Mouse (Mus musculus): ENCODE measurements around the gene Il18r1. TPM values are rescaled to one million over a fixed set of nuclear protein-coding genes. Genes with fewer than 3 reads are reported as not detected.

Il18r1 gene
- 2.8 TPM in 1 of 2 replicates, not detected in the other for total RNA-seq (2014; fragmentation: Nextera tagmentation)
- total RNA-seq (2017) = 0.82 and 1.6 TPM in 2 replicates

DNA sequence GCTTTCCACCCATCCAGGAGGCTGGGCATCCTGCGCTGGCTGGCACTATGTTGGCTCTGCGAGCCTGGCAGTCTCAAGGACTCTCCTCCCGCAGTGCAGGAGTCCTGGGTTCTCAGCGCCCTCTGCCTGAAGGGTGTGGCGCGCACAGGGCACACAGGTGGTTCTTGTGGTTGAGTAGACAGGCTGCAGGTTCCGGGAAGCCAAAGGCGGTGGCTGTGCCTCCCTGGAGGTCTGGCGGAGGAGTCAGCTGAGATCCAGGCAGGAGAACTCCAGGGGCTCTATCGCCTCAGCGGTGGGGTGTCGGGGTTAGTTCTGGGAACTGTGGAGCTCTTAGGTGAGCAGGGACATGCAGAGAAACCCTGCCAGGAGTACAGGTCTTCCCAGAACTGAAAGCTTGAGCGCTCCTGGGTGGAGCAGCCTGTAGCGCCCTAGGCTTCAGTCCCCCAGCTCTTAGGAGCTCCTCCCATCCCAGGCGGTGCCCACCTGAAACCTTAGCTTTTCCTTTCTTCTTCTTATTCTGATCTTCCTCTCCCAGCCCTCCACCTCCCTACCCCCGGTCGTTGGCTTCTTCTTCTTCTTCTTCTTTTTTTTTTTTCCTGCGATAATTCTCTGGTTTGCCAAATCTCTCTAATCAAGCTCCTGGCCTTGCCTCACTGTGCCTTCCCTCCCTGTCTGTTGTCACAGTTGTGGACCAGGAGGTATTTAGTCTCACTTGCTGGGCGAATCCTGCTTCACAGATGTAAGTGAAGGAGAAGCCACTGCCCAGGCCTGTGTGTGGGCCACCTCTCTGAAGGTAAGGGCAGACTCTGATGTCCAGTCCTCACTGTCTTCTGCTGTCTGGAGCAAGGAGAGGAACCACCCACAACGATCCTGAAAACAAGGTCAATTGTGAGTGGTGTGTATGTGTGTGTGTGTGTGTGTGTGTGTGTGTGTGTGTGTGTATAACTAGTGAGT, at the start of gene Il18r1:
Gene Il18r1, plus strand, starts transcription at position 76 of the 954 bp plus-strand sequence.
- ATAC-seq (replicated peaks; ENCODE audit: poor library complexity, severe bottlenecking) = peak; percentile 53; the same call in 1 of the 2 replicates

DNA sequence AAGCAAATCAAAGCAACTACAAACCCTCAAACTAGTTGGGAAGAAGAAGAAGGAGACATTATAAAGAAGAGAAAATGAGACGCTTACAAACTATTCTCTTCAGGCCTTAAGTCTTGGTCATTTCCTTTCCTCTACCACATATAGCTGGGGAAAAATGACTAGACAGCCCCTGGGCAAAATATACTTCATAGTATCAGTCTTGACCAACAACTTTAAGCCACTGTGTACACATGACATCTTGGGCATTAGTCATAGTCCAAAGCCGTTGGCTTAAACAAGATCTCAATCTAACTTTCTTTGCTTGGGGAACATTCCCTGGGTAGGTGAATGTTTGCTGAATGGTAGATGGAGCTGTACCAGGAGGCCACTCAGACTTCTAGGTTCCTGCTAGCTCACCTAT, 48.3 kb upstream of the Il18r1 start:
- ATAC-seq (replicated peaks; ENCODE audit: poor library complexity, severe bottlenecking) = no peak

DNA sequence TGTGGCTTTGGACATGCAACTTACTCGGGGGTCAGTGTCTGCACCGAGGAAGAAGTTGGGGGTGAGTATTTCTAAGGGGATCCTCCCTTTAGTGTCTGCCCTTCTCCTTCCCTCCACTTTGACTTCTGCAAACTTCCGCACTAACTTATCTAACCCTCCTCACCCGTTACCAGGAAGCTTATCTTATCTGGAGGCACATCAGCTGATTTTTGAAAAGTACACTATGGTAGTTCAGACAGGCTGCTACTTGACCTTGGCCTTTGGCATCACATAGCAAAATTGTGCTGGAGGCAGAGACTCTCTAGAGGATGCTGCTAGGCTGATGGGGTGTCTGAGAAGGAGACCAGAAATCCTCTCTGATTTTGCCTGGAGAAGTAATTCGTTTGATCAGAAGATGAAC, 46.8 kb upstream of the Il18r1 start:
- ATAC-seq (replicated peaks; ENCODE audit: poor library complexity, severe bottlenecking) = peak; percentile 25; the same call in 1 of the 2 replicates

DNA sequence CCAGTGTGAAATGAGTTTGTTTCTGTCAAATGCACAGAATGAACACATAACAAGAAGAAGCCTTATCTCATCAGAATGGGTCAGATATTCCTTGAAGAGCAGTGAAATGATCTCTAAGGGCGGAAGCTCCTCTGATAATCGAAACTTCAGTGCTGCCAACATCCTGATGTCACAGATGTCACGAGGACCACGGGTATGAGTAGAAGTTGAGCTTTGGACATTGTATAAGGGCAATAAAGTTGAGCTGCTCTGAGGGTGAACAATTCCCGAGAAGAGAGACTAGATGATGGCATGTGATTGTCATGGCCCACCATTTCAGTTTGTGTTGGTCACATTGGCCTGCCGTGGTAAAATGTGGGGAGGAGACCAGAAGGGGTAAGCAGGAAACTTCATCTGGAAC, 41.5 kb upstream of the Il18r1 start:
- ATAC-seq (replicated peaks; ENCODE audit: poor library complexity, severe bottlenecking) = no peak

DNA sequence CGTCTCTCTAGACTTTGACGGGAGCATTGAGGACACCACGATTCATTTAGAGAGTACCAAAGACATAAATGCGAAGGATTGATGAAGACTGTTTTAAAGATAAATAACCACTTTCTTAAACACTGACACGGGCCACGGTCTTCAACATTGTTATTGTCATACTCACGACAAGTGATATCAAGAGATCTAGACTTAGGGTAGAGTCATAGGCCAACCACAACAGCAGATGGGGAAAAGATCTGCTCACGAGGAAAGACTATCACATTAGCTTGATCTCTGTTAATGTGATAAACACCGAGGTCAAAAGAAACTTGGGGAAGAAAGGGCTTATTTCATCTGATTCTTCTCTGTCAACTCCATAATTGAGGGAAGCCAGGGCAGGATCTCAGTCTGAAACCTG, 38.1 kb upstream of the Il18r1 start:
- no peak for ATAC-seq (replicated peaks; ENCODE audit: poor library complexity, severe bottlenecking)

DNA sequence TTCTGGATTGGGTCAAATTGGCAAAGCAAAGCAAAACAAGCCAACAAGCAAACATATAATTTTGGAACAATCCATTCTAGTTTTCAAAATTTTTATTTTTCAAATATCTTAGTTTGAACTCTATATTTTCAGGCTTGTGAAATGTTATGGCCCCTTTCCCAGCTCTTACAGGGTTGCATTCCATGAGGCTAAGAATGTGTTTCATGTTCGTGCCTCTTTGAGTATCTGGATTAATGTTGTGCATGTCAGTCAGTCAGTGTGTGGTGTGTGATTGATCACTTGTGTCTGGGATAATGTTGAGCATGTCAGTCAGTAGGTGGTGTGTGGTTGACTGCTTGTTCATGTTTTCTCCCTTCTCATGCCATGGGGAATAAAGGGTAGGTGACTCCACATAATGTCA, 37.5 kb upstream of the Il18r1 start:
- no peak for ATAC-seq (replicated peaks; ENCODE audit: poor library complexity, severe bottlenecking)

DNA sequence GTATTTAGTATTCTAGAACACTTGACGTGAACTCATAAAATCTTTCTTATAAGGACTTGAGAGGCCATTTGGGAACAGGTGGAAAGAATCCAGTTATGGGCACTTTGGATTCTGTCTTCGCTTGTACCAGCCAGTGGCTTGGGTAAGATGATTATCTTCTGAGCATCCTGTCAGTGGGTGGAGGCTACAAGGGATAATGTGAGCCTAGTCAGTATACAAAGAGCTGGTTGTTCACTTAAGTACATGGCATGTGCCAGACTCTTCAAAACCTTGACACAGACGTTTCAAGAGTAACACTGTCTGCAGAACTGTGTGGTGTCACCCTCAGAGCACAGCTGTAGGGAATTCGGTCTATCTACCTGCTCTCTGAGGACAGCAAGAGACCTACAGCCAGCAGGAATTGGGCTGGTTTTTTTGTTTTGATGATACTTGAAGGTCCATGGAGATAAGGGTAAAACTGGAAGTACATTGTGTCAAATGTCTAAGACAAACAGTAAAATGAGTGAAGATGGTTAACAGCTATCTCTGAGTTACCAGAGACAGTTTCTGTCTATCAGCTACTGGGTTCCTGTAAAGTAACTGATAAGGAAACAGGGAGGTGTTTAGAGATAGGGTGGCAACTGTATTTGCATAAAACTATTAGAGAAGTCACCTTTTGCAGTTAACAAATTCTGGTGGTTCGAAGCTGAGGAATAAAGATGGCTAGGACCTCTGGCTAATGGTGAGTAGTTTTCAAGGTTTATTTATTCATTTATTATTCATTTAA, 36.3 kb upstream of the Il18r1 start, which contains the start of gene Il1rl1:
Gene Il1rl1, plus strand, starts transcription at position 661 of the 766 bp plus-strand sequence.
- no peak for ATAC-seq (replicated peaks; ENCODE audit: poor library complexity, severe bottlenecking)

DNA sequence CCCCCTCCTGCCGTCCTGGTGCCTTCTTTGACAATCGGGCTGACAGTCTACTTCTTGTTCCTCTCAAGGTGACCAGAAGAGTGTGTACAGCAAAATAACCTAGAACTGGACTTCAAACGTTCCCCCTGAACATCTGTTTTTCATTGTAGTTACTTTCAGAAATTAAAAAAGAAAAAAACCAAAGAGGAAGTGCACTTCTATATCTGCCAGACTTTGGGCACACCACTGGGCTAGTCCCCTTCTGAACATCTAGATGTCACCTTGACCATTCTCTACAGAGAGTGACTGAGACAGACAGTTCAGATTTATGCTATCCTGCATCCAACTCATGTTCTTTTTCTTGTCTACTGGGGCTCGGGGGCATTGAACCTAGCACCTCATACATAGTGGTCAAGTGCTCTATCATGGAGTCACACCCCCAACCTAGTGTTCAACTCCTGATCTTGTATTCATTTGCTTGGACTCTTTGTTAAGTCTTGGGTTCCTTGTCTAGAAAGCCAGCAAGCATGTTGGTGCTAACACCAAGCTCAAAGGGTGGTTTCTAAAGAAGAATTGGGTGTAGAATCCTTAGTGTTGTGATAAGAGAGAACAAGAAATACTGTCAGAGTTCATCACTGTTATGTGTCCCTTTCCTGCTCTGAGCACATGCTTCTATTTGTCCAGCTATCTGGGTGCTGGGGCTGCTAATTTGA, 35.1 kb upstream of the Il18r1 start:
- no peak; the same call in 1 of the 2 replicates for ATAC-seq (replicated peaks; ENCODE audit: poor library complexity, severe bottlenecking)

DNA sequence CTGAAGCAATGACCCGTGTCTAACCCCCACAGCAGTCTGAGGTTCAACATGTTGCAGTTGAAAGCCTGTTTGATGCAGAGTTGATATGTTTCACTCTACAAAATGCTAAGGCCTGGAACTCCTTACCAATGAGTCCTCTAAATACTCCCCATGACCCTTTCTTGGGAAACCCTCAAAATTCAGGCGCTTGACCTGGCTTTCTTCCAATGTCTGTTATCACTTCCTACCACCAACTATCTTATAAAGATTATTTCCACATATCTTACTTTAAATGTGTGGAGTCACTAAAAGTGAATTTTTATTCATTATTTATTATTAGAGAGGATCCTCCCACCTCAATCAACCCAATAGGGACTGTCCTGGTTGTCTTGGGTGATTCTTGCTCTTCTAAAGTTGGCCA, 33.2 kb upstream of the Il18r1 start:
- no peak for ATAC-seq (replicated peaks; ENCODE audit: poor library complexity, severe bottlenecking)

DNA sequence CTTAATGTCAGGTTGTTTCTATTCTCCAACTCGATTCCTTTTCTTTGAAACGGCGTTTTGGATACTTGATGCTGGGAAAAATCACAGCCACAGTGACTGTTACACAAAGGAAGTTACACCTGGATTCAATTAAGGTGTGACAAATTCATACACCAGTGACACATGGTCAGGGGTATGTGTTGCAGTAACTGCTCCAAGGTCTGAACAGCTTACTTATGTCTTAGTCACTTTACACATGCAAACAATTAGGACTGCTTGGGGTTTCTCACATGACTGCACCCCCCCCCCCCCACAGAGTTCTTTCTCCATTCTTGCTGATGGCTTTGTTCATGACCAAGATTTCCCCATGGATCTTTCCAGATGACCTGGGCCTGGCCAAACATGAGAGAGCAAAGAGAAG, 29.4 kb upstream of the Il18r1 start:
- no peak for ATAC-seq (replicated peaks; ENCODE audit: poor library complexity, severe bottlenecking)

DNA sequence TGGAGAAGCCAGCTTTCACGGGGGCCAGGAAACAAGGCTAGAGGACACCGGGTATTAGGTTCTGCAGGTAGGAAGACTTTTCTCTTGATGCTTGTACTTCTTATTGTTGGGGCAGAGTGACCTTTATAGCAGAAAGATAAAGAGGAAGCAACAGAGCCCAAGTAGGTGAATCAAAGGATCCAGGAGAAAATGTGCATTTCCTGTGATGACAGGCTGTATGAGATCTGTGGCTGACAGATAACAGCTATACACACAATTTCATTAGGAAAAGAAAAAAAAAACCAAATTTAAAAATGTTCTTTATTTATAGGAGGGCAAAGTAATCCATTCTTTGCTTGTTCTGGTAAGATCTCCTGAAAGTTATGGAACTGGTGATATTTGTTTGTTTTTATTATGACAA, 28.0 kb upstream of the Il18r1 start:
- ATAC-seq (replicated peaks; ENCODE audit: poor library complexity, severe bottlenecking) = no peak

DNA sequence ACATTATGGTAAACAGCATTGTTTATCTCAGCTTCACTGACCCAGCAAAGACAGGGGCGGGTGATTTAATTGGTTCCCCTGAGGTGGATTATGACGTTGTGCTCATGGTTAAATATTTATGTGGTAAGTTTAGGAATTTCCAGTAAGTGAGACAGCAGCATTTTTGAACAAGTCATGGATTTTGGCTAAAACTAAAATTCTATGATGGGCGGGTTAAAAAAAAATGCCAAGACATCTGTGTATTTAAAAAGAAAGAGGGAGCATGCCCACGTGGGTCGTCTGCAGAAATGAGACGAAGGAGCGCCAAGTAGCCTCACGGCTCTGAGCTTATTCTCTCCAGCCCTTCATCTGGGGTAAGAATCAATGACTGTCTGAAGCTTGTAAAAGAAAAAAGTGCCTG, 25.8 kb upstream of the Il18r1 start:
- ATAC-seq (replicated peaks; ENCODE audit: poor library complexity, severe bottlenecking) = no peak

DNA sequence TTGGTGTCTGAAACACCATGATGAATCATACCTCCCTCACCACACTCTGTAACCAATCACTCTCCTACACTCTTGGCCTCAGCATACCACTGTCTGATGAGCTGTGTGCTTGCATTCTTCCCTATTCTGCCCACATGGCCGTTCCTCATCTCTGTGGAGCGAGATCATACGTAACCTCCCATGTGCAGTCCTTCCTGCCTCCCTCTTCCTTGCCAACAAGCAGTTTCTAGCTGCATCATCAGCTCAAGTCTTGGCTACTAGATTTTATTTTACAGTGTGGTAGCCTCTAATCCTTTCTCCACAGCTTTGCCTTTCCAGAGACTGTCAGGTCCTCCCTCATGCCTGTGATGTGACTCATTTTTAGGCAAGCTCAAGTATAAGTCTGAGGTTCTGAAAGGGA, 20.6 kb upstream of the Il18r1 start:
- ATAC-seq (replicated peaks; ENCODE audit: poor library complexity, severe bottlenecking) = peak; percentile 40

DNA sequence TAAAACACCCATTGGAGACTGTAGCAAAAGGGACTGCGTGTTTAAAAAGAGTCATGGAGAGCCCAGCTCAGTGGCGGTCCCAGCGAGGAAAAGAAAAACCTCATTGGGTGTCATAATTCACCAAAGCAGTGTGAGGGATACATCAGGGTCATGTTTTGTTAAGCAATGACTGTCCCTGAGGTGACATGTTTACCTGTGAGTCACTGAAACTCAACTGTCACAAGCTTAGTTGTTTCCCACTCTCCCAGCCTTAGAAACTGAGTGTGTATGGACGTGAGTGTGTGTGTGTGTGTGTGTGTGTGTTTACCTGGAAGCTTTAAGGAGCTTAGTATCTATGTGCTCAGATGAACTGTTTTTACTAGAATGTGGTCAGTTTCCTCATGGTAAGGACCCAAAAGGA, 2.0 kb downstream of the Il18r1 start:
- ATAC-seq (replicated peaks; ENCODE audit: poor library complexity, severe bottlenecking) = no peak

DNA sequence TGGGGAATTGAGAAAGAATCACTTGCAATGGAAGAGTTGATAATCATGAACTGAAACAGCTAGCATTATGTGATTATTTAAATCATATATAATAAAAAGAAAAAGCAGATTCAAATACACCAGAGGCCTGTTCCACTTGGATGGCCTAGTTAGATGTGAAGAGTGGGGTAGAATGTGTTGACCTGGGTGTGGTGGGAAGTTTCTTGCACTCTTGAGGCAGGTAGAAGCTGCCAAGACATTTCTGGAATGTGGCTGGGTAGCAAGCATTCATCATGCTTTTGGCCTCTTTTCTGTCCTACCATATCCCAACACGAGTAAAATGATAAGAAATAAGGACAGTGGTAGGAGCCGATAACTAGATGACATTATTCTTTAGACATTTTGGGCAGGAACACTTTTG, 3.5 kb downstream of the Il18r1 start:
- no peak for ATAC-seq (replicated peaks; ENCODE audit: poor library complexity, severe bottlenecking)

DNA sequence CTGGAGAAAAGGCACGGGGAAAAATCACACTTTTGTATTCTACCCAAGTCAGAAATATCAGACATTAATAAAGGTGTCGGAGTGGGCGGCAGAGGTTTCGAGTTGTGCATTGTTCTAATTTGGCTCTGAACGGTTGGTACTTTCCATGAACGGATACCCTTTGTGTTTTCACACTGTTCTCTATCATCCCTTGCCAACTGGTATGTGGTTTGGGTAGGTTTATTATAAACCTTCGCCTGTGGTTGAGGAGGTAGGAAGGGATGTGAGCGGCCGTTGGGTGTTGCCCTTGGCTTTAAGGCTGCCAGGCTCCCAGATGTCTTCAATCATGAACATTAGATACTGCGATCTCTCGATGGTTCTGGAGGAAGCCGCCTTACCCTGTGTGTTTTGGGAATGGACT, 4.5 kb downstream of the Il18r1 start:
- ATAC-seq (replicated peaks; ENCODE audit: poor library complexity, severe bottlenecking) = 0 out of 2 replicates have a peak, but pooled peaks have one; percentile 16

DNA sequence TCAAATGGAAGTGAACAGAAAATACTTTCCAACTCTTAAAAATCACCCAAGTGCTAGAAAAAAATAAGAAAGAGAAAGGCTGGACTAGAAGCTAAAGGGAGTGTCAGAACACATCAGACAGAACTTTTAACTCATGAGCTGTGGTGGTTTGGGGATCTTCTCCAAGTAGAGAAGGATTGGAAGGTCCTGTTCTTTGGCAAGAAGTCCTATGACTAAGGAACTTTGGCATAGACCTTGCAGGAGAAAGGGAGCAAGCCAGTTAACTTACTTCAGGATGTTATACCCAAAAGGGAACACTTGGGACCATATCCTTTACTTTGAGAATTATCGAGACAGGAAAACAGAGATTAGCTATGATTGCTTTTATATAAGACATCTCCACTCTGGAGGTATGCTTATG, 7.0 kb downstream of the Il18r1 start:
- ATAC-seq (replicated peaks; ENCODE audit: poor library complexity, severe bottlenecking) = no peak

DNA sequence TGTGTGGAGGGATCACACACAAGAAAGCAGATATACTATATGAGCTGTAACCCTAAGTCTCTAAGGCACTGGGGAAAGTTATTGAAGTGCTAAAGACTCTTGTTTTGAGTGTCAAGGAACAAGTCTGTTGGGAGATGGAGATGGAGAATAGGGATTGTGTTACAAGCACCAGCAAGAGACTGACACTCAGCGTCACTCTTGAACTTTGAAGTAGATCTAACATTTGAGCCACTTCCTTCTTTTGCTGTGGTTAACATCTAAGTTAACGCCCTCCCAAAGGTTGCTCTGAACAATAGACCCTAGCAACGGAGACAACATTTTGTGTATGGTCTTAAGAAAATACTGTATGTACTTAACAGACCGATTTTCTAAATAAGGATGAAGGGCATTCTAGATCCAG, 8.3 kb downstream of the Il18r1 start:
- ATAC-seq (replicated peaks; ENCODE audit: poor library complexity, severe bottlenecking) = peak; percentile 80

DNA sequence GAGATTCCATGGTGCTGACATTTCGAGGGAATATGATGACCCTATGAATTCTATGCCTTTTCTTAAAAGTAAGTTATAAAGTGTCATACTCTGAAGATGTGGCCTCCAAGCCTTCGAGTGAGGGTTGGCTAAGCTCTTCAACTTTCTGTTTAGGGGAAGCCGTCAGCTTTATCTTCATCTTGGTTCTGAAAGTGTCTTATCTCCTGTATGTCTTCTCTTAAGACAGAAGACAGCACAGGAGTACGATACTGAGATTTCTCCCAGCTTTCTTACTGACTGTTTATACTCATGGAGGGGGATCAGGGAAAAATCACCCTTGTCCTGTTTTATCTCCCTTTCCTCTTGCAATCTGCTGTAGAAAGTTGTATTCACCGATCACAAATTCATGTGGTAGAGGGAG, 9.0 kb downstream of the Il18r1 start:
- ATAC-seq (replicated peaks; ENCODE audit: poor library complexity, severe bottlenecking) = no peak

DNA sequence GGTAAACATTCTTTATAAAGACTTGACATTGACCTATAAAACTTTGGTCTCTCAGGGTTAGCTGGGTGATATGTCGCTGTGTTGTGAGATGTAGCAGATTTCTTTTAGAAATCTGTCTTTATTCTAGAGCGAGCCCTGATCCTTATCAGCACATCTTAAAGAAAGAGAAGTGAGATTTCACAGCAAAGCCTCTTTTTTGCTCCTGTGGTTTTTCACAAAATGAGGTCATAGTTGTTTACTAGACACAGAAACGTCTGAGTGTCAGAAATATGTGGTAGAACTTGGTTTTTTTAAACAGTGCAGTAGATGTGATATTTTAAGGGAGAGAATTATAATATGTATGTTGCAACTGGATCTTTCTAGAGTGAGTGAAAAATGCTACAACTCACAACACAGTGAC, 10.3 kb downstream of the Il18r1 start:
- ATAC-seq (replicated peaks; ENCODE audit: poor library complexity, severe bottlenecking) = peak; percentile 65

DNA sequence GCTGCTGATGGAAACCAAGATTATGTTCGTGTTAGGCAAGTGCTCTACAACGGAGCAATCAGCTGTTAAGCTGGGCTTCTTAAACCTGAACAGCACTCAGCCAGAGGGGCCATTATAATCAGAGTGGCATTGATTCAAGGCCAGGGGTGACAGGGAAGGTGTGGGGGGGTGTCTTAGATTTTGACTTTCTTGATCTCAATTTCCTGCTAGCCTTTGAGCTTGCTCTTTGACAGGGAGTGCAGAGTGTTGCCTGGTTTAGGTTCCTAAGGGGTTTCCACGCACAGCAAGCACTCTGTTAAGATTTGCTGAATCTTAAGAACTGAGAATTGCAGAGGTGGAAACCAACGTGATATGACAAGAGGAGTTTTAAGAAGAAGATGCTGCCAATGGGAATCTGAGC, 11.4 kb downstream of the Il18r1 start:
- no peak for ATAC-seq (replicated peaks; ENCODE audit: poor library complexity, severe bottlenecking)

Measured in granulocyte monocyte progenitor cell, adult 5-6 weeks (primary cell).